Mouse (Mus musculus) retina, adult 2 months (tissue): ENCODE results near the gene Capn12.

Experiments used
- DNase-seq: peaks from one replicate; pipeline ENCODE4 v3.0.0-alpha.2; 2012; ENCODE audit warnings: low read depth, low spot score

The Capn12 gene

GRCm38 (mm10) chr7:28919815-28920214 is 38.6 kb downstream of the Capn12 start:
- DNase-seq: no peak

DNA sequence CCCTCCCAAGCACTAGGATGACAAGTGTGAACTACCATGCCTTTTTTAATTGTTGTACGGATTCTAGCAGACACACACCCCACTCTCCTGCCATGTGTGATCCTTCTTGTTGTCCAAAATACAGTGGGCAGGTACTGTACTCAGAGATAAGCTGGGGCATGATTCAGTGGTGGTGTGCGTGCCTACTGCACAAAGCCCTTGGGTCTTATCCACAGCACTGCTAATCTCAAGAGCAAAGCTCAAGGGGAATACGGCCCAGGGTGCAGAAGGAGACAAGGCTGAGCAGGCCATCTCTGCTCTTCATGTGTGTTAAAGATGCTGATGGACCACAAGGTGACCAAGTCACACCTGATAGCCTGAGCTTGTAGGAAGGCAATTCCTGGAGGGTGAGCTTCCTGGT is 40.0 kb downstream of the Capn12 start:
- peak; percentile 20 for DNase-seq

GRCm38 (mm10) chr7:28921722-28922465 is 40.7 kb downstream of the Capn12 start:
- no peak for DNase-seq

DNA sequence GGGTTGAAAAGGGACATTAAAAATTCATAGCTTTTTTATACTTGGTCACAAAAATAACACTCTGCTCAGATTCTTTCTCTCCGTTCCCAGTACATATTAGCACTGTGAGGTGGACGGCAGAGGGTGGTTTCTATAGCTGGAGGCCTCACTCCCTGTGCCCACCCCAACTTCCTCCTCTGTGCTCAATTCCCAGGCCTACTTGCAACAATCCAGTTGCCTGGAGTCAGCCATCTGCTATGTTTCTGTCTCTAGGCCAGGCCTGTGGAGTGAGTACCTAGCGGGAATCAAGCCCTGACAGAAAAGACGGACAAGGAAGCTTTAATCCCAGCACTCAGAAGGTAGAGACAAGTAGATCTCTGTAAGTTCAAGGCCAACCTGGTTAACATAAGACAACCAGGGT is 41.4 kb downstream of the Capn12 start:
- no peak for DNase-seq

DNA sequence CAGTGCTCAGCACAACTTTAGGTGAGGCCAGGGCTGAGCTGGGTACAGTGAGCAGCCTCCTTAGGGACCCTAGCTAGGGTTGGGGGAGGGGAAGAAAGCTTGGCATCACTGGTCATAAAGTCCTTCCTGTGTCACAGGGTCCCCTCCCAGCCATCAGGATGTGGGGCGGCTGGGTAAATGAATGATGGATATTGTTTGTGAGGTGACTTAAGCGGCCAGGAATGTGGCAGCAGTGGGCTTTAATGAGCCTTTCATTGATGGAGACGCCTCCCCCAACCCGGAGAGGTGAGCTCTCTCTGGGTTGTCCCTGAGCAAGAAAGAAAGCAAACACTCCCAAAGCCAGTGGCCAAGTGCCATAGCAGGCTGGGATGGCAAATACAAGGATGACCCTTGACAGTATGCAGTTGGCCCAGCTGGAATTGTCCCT is 42.7 kb downstream of the Capn12 start:
- no peak for DNase-seq

DNA sequence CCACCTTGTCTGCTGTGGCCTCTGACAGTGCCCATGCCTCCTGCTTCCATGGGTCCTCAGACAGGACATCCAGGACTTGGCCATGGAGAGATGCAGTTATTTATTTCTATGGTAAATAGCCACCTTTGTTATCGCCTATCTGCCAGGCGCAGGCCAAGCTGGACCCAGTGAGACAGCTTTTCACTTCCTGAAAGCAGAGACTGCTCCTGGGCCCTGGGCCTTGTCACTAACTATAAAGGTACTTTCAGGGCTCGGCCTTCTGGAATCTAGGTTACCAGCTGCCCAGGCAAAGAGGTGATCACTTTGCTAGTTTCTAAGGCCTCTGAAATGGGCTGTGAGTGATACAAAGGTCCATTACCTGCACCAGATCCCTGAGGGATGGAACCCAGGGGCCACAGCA is 43.6 kb downstream of the Capn12 start:
- DNase-seq: no peak

DNA sequence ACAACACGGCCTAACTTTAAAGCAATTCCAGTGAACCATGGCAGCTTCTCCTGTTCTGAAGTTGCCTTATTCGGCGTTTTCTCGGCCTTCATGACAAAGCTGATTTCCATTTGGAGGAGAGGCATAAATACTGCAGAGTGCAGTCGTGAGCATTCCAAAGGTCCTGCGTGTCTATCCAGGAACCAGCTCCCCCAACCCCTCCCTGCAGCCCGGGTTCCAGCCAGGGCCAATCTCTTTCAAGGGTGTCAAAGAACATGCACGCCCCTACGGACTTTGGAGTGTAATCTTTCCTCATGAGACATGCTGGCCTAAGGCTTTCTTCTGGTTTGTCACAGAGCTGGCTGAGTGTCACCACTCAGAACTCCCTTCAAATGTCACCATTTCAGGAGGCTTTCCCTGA is 44.1 kb downstream of the Capn12 start:
- DNase-seq: no peak

DNA sequence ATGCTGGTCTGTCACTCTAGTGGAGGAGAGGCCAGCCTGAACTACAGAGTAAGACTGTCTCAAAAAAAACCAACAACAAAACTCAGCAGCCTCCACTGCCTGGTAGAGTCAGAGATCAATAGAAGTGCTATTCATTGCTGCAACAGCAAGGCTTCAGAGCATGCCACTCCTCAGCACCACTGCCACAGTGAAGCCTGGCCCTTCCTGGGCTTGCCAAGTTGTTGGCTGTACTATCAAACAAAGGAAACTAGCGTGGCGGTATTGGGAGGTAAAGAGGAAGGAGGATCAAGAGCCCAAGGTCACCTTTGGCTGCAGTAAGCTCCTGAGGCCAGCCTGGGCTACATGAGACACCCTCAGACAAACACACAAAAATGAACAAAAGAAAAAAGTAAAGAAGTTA is 45.0 kb downstream of the Capn12 start:
- no peak for DNase-seq

DNA sequence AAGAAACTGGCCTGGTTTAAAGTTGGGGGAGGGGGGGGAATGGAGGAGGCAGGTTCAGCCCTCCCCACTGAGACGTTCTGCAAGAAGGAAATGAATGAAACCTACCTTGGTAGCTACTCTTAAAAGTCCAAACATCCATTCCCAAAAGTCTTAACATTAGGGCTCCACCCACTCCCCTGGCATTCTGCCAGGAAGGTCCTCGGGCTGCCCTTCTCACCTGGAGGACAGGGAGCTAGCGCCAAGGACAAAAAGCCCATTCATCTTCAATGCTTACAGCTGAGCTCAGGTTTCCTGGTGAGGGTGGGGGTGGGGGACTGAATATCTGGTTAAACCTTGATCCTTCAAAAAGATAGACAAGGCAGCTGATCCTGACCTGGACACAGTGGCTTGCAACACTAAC is 48.2 kb downstream of the Capn12 start:
- no peak for DNase-seq

- no peak for DNase-seq
These were observed 49.3 kb downstream of the Capn12 start for GRCm38 (mm10) chr7:28930320-28931031.

GRCm38 (mm10) chr7:28931032-28931694 is 49.9 kb downstream of the Capn12 start:
- DNase-seq: no peak

DNA sequence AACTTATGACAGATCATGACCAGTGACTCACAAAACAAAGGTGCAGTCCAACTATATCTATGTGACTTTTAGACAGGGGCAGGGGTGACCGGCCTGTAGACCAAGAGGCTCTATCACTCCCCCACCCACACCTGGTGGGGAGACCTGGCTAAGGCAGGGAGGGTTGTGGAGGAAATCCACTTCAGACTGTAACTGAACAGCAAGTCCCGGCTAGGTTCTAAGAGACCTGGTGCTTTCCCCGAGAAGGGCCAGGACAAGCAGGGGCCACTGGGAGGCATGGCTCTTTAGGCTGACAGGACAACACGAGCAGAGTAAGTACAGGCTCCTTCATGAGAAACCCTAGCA is 50.4 kb downstream of the Capn12 start:
- DNase-seq: no peak

- DNase-seq: no peak
These were observed 51.3 kb downstream of the Capn12 start for GRCm38 (mm10) chr7:28932421-28933041.

GRCm38 (mm10) chr7:28933825-28934224 is 52.6 kb downstream of the Capn12 start:
- no peak for DNase-seq

DNA sequence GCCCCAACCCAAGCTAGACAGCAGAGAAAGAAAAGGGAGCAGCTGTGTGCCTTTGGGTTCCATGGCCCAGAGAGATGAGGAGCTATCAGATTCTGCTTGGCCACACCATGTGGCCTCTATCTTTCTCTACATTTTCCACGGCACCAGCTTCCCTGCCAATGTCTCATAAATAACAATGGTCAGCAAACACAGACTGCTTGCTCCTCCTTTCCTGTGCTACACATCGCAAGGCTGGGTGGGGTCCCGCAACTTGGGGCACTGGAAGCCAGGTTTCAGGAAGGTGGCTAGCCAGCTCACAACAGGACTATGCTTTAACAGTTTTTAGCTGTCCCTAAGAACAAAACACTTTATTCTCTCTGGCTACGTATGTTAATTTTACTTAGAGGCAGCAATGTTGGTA is 55.6 kb downstream of the Capn12 start:
- no peak for DNase-seq

GRCm38 (mm10) chr7:28938654-28939053 is 57.4 kb downstream of the Capn12 start:
- DNase-seq: no peak

GRCm38 (mm10) chr7:28939418-28940183 is 58.4 kb downstream of the Capn12 start:
- DNase-seq: no peak

- DNase-seq: no peak
These were observed 59.9 kb downstream of the Capn12 start for GRCm38 (mm10) chr7:28941129-28941528.

DNA sequence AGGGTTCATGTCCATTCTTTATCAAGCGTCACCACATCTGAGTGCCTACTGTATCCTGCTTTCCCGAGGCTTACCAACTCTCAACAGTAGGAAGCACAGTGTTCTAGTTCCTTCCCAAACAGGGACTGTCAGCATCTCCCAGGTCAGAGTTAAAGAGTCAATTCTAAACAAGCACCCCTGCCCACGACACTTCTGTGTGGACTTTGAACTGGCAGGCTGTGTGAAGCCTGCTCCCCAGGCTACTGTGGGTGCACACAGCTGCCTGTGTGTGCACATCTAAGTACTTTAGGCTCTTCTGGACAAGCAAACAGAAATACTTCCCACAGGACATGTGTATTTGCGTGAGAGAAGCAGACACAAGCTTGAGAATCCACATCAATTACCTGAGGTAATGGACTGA is 60.3 kb downstream of the Capn12 start:
- DNase-seq: no peak
